Mouse (Mus musculus) kidney, adult 2 months (tissue): ENCODE measurements at regions not wholly inside any gene's neighbourhood (a gene's known extent, or its start where the extent isn't known, plus 50 kb on each side); places are given as distances from the start of the nearest gene placed in this dataset.

Experiments used
- DNase-seq: peaks from one replicate; pipeline ENCODE4 v3.0.0; 2021
- H3K27ac ChIP-seq: fragments of 200-500 bp; 2 replicates; pipeline ENCODE4 v1.5.1; 2012; ENCODE audit warnings: low read depth, low read length, control low read depth, inconsistent platforms; ENCODE audit not compliant: insufficient read depth
- H3K27me3 ChIP-seq: fragments of 200-500 bp; replicated peaks from 2 replicates; pipeline ENCODE4 v1.6.1; 2012; ENCODE audit warnings: mild to moderate bottlenecking, moderate library complexity, low read length, inconsistent platforms; ENCODE audit not compliant: control insufficient read depth, insufficient read depth
- H3K36me3 ChIP-seq: fragments of 200-500 bp; 2 replicates; pipeline ENCODE4 v1.6.1; 2012; ENCODE audit warnings: mild to moderate bottlenecking, moderate library complexity, low read length, inconsistent platforms; ENCODE audit not compliant: control insufficient read depth, insufficient read depth
- H3K4me1 ChIP-seq: fragments of 200-500 bp; 2 replicates; pipeline ENCODE4 v1.6.1; 2011; ENCODE audit warnings: low read length; ENCODE audit not compliant: control insufficient read depth, insufficient read depth
- H3K4me3 ChIP-seq: fragments of 200-500 bp; 2 replicates; pipeline ENCODE4 v1.5.1; 2011; ENCODE audit warnings: mild to moderate bottlenecking, low read depth, low read length, control low read depth; ENCODE audit not compliant: insufficient read depth
- CTCF ChIP-seq: fragments of 200-500 bp; conservative IDR thresholded peaks from 2 replicates; pipeline ENCODE4 v1.5.1; 2011; ENCODE audit warnings: low read depth, mild to moderate bottlenecking, control low read depth, low read length, moderate library complexity, mixed read lengths; ENCODE audit not compliant: insufficient read depth, insufficient read length
- POLR2A ChIP-seq: fragments of 200-500 bp; IDR thresholded peaks from one replicate; pipeline ENCODE4 v1.6.1; 2011; ENCODE audit warnings: low read depth, low read length, control low read depth
- WGBS: fragments of 180-500 bp; shearing (Covaris S2); methylation state at CpG from one replicate; pipeline ENCODE4 v1.1.7; 2018; 5-methylcytosine and 5-hydroxymethylcytosine counted together

- 93% methylated on average over 3 of the region's 3 CpGs for WGBS
Observed at GRCm38 (mm10) chr1:137086766-137087165, 126.5 kb upstream of the Nr5a2 start.

GRCm38 (mm10) chr1:137083500-137083899 lies 123.3 kb upstream of the Nr5a2 start:
- Histone ChIP-seq H3K27ac (no peak overlapping the region), H3K4me1 (no peaks in the 10 kb centered on the region), H3K27me3 (no peaks in the 10 kb centered on the region), H3K36me3 (no peaks in the 10 kb centered on the region), H3K4me3 (no peak overlapping the region)
- DNase-seq: no peak
- 16% methylated on average over 1 of the region's 1 CpGs for WGBS
- TF ChIP-seq POLR2A (no peak), CTCF (no peak)

More at GRCm38 (mm10) chr1:137086766-137087165, 126.5 kb upstream of the Nr5a2 start:
- DNase-seq: no peak
- no peak overlapping the region for H3K4me3 ChIP-seq
- no peaks in the 10 kb centered on the region for H3K36me3 ChIP-seq
- TF ChIP-seq POLR2A (no peak), CTCF (no peak)
- no peaks in the 10 kb centered on the region for H3K27me3 ChIP-seq
- H3K4me1 ChIP-seq: no peaks in the 10 kb centered on the region
- H3K27ac ChIP-seq: no peak overlapping the region

GRCm38 (mm10) chr1:137079401-137080003 lies 119.3 kb upstream of the Nr5a2 start:
- Histone ChIP-seq H3K36me3 (no peaks in the 10 kb centered on the region), H3K4me1 (no peaks in the 10 kb centered on the region), H3K27me3 (no peaks in the 10 kb centered on the region), H3K4me3 (no peak overlapping the region), H3K27ac (no peak overlapping the region)
- TF ChIP-seq CTCF (no peak), POLR2A (no peak)
- DNase-seq: no peak
- WGBS: 55% methylated on average over 11 of the region's 11 CpGs

DNA sequence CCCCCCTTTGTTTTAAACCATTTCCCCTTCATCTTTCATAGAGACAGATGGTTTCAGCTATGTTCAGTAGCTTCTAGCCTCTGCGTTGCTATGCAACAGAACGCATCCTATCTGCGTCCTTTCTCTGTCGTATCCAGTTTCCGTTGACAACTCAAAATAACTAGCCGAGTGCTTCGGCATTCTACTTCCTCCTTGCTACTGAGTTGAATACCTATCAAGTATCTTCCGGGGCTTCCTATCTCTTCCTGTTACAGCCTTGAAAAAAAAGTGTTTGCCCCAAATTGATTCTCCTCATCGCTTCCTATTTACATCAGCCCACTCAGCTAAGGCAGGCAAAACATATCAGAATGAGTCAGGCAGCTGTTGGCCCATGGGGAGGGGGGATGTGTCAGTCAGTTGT lies 114.5 kb upstream of the Nr5a2 start:
- DNase-seq: no peak
- no peak overlapping the region for H3K4me3 ChIP-seq
- TF ChIP-seq CTCF (no peak), POLR2A (no peak)
- no peaks in the 10 kb centered on the region for H3K36me3 ChIP-seq
- H3K27ac ChIP-seq: no peak overlapping the region
- H3K4me1 ChIP-seq: no peaks in the 10 kb centered on the region
- H3K27me3 ChIP-seq: no peaks in the 10 kb centered on the region
- WGBS: 16% methylated on average over 9 of the region's 9 CpGs

GRCm38 (mm10) chr1:137073857-137074572 lies 113.8 kb upstream of the Nr5a2 start:
- Histone ChIP-seq H3K36me3 (no peaks in the 10 kb centered on the region), H3K27ac (no peak overlapping the region), H3K4me1 (no peaks in the 10 kb centered on the region), H3K27me3 (no peaks in the 10 kb centered on the region), H3K4me3 (no peak overlapping the region)
- DNase-seq: no peak
- TF ChIP-seq POLR2A (no peak), CTCF (no peak)
- 55% methylated on average over 8 of the region's 8 CpGs for WGBS

GRCm38 (mm10) chr1:137060914-137061313 lies 100.7 kb upstream of the Nr5a2 start:
- TF ChIP-seq POLR2A: no peak
- no peak for TF ChIP-seq CTCF

DNA sequence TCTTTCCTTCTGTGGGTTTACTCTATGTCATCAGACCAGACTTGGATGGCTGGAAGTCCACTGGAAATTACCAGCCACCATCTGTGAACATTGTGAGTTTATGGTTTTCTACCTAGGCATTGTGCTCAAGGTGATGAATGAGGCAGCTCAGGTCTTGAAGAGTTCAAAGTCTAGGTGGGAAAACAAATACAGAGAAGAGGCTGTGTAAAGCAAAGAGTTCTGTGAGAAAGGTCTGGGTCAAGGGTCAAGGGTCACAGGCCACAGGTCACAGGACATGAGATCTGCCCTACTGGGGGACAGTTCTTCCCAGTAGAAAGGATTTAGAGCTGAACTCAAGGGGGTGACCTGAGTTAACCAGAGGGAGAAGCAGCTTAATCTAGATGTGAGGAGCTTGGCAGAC lies 92.9 kb upstream of the Nr5a2 start:
- Histone ChIP-seq H3K4me1 (no peaks in the 10 kb centered on the region), H3K27ac (no peak overlapping the region), H3K36me3 (no peaks in the 10 kb centered on the region), H3K4me3 (no peak overlapping the region), H3K27me3 (no peaks in the 10 kb centered on the region)
- no peak for DNase-seq
- TF ChIP-seq POLR2A (no peak), CTCF (no peak)

More at GRCm38 (mm10) chr1:137060914-137061313, 100.7 kb upstream of the Nr5a2 start:
- DNase-seq: no peak
- no peaks in the 10 kb centered on the region for H3K27me3 ChIP-seq
- 88% methylated on average over 4 of the region's 4 CpGs for WGBS
- no peaks in the 10 kb centered on the region for H3K4me1 ChIP-seq
- H3K36me3 ChIP-seq: no peaks in the 10 kb centered on the region
- H3K27ac ChIP-seq: no peak overlapping the region
- no peak overlapping the region for H3K4me3 ChIP-seq
